Mouse (Mus musculus): ENCODE measurements around the gene Shisa6.
"Not testable (repeated sequence)": the region's sequence is repeated elsewhere in the genome, so short reads cannot be mapped to it uniquely, and the experiment has no call there.

Shisa6 gene

DNA sequence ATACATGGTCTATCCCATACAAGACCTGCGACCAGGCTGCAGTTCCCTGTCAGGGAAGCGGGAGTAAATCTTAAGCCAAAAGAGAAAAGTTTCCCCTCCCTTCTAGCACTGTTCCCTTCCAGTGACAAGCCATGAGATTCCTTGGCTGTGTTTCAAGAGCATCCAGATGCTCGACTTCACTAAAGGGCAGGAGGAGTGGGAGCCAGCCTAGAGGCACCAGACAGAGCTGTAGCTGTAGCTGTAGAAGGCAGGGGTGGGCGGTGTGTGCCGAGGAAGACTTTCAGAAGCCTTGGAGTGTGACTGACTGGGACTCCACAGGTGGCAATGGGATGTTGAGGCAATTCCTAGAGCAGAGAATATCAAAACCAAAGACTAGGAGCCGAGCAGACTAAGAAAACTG lies 43.3 kb downstream of the Shisa6 start:
- no peak for DNase-seq (ENCODE audit: low read depth)

DNA sequence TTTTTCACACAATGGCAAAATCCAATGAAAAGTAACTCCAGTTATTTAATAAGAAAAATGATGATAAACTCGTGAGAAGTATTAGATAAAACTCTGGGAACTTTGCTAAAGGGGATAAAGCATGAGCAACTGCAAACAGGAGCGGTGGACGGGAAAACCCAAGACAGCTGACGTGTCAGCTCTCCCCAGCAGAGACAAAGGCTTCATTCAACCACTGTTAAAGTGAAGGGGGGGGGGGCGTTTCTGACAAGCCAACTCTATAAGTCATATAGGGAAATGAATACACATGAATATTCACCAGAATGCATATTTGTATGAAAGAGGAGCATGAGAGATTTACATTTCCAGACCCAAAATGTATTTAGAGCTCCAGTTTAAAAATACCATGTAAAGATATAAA lies 83.1 kb downstream of the Shisa6 start:
- DNase-seq (ENCODE audit: low read depth) = no peak

- DNase-seq (ENCODE audit: low read depth) = no peak
These were observed 99.6 kb downstream of the Shisa6 start for GRCm38 (mm10) chr11:66426129-66426528.

DNA sequence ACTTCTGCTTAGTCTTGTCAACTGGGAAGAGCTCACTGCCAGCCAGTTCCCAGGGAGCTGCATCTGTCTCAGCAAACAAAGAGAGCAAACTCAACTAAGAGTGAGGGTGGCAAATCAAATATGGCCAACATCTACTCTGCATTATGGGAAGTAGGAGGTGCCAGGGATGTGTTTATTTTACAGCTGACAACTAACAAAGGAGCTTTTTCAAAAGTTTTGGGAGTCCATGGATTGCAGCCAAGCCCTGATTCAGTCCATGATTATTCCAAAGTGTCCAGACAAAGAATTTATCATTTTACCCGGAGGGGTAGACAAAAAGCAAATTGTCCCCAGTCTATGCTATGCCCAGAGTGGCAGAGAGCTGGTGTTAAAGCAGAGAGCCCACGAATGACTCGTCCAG lies 107.5 kb downstream of the Shisa6 start:
- no peak for DNase-seq (ENCODE audit: low read depth)

- DNase-seq (ENCODE audit: low read depth) = not testable (repeated sequence)
These were observed 117.0 kb downstream of the Shisa6 start for GRCm38 (mm10) chr11:66408721-66409120.

GRCm38 (mm10) chr11:66400036-66400435 lies 125.7 kb downstream of the Shisa6 start:
- no peak for DNase-seq (ENCODE audit: low read depth)

- DNase-seq (ENCODE audit: low read depth) = no peak
These were observed 138.2 kb downstream of the Shisa6 start for GRCm38 (mm10) chr11:66387561-66387960.

GRCm38 (mm10) chr11:66371796-66372195 lies 154.0 kb downstream of the Shisa6 start:
- no peak for DNase-seq (ENCODE audit: low read depth)

DNA sequence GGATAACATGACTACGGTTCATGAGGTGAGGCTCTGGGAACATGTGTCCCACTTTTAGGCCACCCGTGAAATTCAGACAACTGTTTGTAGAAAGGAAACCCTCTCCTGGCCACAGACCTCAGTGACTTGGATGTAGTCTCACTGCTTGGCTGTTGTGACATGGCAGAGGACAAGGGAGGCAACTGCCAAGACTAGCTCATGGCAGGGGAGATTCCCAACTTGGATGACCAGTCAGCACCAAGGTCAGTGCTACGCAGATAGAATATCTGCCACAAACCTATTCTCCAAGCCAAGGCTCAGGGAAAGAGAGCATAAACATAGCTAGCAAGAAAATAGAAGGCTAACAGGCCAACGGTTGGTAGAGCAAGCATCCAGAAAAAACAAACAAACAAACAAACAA lies 156.0 kb downstream of the Shisa6 start:
- DNase-seq (ENCODE audit: low read depth) = no peak

- DNase-seq (ENCODE audit: low read depth) = no peak
These were observed 158.7 kb downstream of the Shisa6 start for GRCm38 (mm10) chr11:66366809-66367685.

DNA sequence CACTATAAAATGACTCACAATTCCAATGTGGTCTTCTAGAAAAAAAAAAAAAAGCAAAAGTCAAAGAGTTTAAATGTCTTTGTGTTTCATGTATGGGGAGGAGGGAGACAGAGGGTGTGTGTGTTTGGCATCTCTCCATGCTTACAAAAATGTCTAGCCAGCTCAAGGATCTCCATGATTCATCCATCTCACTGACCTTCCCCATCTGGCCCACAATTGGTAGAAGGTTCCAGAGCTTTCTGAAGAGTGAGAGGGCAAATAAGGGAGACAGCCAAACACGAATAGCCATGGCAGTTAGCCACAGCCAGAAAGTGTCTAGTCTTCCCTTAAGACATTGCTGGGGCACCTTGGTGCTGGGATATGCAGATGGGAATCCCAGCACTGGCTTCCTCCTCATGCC lies 166.0 kb downstream of the Shisa6 start:
- DNase-seq (ENCODE audit: low read depth) = no peak

GRCm38 (mm10) chr11:66344822-66345221 lies 180.9 kb downstream of the Shisa6 start:
- DNase-seq (ENCODE audit: low read depth) = no peak

- no peak for DNase-seq (ENCODE audit: low read depth)
These were observed 189.5 kb downstream of the Shisa6 start for GRCm38 (mm10) chr11:66336313-66336712.

GRCm38 (mm10) chr11:66312764-66313163 lies 213.0 kb downstream of the Shisa6 start:
- DNase-seq (ENCODE audit: low read depth) = no peak

GRCm38 (mm10) chr11:66304396-66304795 lies 221.4 kb downstream of the Shisa6 start:
- no peak for DNase-seq (ENCODE audit: low read depth)

DNA sequence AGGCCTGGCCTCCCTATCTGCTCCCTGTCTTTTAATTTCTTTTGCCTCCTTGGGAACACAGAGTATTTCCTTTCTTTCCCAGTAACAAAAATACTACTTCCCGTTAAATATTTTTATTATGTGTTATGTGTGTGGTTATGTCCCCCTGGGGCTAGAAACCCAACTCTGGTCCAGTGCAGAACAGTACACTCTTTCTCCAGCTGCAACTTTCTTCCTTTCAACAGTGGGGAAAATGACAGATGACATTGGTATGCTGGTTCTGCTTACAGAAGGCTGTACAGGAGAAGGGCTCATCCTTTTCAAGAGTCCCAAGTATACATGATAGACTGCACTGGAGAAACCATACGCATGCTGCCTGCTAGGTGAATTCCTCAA lies 251.1 kb downstream of the Shisa6 start:
- DNase-seq (ENCODE audit: low read depth) = no peak

- no peak for DNase-seq (ENCODE audit: low read depth)
These were observed 251.7 kb downstream of the Shisa6 start for GRCm38 (mm10) chr11:66273904-66274706.

- DNase-seq (ENCODE audit: low read depth) = no peak
These were observed 258.7 kb downstream of the Shisa6 start for GRCm38 (mm10) chr11:66267029-66267428.

DNA sequence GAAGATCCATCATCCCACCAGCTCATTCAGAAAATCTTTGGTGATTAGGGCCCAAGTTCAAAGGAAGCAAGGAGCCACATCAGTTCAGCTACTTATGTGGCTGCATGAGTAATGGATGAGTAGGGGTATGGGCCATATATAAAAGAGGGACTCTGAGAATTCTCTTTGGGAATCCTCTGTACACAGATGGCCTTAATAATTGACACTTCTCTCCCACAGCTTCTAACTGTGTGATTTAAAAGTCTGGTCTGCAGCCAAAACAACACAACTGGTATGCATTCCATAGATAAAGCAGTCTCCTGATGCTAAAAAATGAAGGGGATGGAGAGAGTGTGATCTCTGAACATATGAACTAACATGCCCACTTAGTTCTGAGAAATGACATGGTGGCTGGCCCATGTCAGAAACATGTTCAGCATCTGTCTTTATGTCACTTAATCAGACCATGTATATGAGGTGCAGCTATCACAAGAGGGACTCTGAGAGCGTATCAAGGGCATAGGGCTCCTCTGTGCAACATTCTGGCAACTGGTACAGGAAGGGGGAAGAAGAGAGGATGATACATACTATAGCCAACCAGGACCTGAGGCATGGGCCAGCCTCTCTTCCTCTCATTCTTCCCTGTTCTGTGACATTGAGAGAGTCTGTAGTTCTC lies 260.3 kb downstream of the Shisa6 start:
- no peak for DNase-seq (ENCODE audit: low read depth)

- DNase-seq (ENCODE audit: low read depth) = no peak
These were observed 265.6 kb downstream of the Shisa6 start for GRCm38 (mm10) chr11:66260205-66260604.

DNA sequence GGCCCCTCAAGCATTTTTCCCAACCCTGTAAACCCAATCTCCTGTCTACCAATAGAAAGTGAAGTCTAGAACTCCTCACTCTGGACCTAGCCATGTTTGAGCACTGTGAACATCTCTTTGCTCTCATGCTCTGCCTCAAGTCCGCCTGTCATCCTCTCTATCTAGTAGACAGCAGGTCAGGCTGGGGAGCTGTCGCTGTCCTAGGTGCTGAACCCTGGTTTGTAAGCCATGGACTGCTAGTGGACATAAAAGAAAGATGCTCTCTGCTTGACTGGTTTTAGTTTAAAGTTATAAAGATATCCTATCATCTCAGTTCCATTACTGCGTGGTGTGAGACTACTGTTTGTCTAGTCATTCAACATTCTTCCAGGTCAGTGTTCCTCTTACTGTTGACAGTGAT lies 266.9 kb downstream of the Shisa6 start:
- DNase-seq (ENCODE audit: low read depth) = peak; percentile 3

- DNase-seq (ENCODE audit: low read depth) = no peak
These were observed 278.6 kb downstream of the Shisa6 start for GRCm38 (mm10) chr11:66247115-66247514.

DNA sequence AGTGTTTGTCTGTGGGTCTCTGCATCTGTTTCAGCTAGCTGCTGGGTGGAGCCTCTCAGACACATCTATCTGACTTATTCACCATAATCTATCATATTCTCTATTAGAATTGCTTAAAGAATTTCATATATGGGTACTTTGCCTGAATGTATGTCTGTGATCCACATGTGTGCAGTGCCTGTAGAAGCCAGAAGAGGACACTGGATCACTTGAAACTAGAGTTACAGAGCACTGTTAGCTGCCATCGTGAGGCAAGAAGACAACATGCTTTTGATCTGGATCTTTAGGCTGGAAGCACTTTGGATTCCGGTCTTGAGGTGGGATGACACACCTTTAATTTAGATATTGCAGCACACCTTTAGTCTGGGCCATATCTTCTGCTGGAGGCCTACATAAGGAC lies 289.2 kb downstream of the Shisa6 start:
- DNase-seq (ENCODE audit: low read depth) = no peak
